Mouse (Mus musculus): ENCODE results near the gene Ntrk2. TPM values are rescaled to one million over a fixed set of nuclear protein-coding genes. Genes with fewer than 3 reads are reported as not detected.

Gene Ntrk2
- total and polyA plus RNA-seq, 3 experiments: 0.11 TPM; not detected in 2

DNA sequence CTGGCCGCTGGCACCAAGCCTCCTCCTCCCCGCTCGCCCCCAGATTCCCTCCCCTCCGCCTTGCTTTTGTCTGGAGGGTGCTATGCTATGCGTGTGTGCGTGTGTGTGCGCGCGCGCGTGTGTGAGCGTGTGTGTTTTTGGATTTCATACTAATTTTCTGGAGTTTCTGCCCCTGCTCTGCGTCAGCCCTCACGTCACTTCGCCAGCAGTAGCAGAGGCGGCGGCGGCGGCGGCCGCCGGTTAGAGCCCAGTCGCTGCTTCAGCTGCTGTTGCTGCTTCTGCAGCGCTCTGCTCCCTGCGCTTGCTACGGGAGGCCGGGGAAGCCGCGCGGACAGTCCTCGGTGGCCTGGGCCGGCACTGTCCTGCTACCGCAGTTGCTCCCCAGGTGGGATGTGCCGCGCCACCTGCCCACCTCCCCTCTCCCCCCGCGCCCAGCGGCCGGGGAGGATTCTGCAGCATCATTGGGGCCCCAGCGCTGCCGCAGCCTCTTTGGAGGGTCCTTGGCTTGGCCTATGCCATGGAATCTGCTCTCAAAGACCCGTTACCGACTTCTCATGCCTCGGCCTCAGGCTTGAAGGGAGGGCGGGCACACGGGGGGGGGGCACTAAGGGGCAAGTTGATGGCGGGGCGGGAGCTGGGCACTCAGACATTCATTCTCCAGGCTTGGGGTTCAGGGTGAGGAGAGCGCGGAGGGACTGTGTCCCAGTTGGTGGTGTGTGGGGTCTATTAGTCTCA is 1.4 kb downstream of the Ntrk2 start:
- no peaks in the 10 kb centered on the region for H3K36me3 ChIP-seq (replicated peaks)
- no peaks in the 10 kb centered on the region for H3K4me1 ChIP-seq (ENCODE audit: insufficient read depth, low read depth, low read length)
- H3K9me3 ChIP-seq (replicated peaks): peaks cover 69% of the 10 kb centered on the region
- no peaks in the 10 kb centered on the region for H3K27me3 ChIP-seq (ENCODE audit: insufficient read depth, low read length)
- peak overlapping the region; percentile 45; the same call in 1 of the 2 replicates for H3K4me3 ChIP-seq (ENCODE audit: low read depth, low read length)
- ATAC-seq (ENCODE audit: extremely low read depth, insufficient number of reproducible peaks, low FRiP score, poor library complexity, severe bottlenecking): no peak
- no peak for DNase-seq (ENCODE audit: low spot score)
- no peak for TF ChIP-seq TAL1 (conservative IDR thresholded peaks at IDR 0.05; ENCODE audit: low read depth, low read length)
- no peak for TF ChIP-seq CTCF (IDR thresholded peaks at IDR 0.05; ENCODE audit: low read depth, low read length)
- no peak for TF ChIP-seq POLR2AphosphoS5 (IDR thresholded peaks at IDR 0.05; ENCODE audit: insufficient replicate concordance, low read depth, low read length)
- no peak for TF ChIP-seq GATA1 (IDR thresholded peaks at IDR 0.05; ENCODE audit: borderline replicate concordance, low read length)
- no peak for TF ChIP-seq GATA2 (IDR thresholded peaks at IDR 0.05; ENCODE audit: borderline replicate concordance, low read depth, low read length)

DNA sequence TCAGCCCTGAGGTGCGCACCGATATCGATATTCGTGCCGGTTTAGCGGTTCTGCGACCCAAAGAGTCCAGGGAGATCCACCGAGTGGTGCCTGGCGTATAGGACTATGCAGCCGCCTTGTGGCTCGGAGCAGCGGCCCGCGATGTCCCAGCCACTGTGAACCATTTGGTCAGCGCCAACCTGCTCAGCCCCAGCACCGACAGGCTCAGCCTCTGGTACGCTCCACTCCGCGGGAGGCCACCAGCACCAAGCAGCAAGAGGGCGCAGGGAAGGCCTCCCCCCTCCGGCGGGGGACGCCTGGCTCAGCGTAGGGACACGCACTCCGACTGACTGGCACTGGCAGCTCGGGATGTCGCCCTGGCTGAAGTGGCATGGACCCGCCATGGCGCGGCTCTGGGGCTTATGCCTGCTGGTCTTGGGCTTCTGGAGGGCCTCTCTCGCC is 2.0 kb downstream of the Ntrk2 start:
- H3K27me3 ChIP-seq (ENCODE audit: insufficient read depth, low read length): no peaks in the 10 kb centered on the region
- H3K9me3 ChIP-seq (replicated peaks): peaks cover 65% of the 10 kb centered on the region
- H3K36me3 ChIP-seq (replicated peaks): no peaks in the 10 kb centered on the region
- H3K4me3 ChIP-seq (ENCODE audit: low read depth, low read length): peak overlapping the region; percentile 45; the same call in 1 of the 2 replicates
- DNase-seq (ENCODE audit: low spot score): no peak
- no peak for TF ChIP-seq GATA1 (IDR thresholded peaks at IDR 0.05; ENCODE audit: borderline replicate concordance, low read length)
- H3K4me1 ChIP-seq (ENCODE audit: insufficient read depth, low read depth, low read length): no peaks in the 10 kb centered on the region
- no peak for ATAC-seq (ENCODE audit: extremely low read depth, insufficient number of reproducible peaks, low FRiP score, poor library complexity, severe bottlenecking)

DNA sequence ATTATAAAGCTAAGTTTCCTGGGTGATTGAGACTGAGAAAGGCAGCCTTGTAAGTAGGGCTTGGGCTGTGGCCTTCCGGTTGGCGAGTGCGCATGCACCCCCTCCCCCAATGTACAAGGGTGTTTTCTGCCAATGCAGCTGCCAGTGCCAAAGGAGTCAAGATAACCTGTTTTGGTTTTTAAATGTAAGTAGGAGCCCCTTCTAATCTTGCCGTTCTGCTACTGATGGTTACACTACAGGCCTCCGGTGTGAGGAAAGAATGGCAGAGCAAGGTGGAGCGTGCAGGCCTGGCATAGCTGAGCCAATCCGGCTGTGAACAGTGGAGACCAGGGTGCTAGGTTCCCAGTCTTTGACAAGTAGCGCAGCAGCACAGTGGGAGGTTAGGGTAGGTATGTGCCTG is 3.6 kb downstream of the Ntrk2 start:
- ATAC-seq (ENCODE audit: extremely low read depth, insufficient number of reproducible peaks, low FRiP score, poor library complexity, severe bottlenecking): no peak
- H3K9me3 ChIP-seq (replicated peaks): peaks cover 71% of the 10 kb centered on the region
- no peaks in the 10 kb centered on the region for H3K4me1 ChIP-seq (ENCODE audit: insufficient read depth, low read depth, low read length)
- DNase-seq (ENCODE audit: low spot score): no peak
- no peaks in the 10 kb centered on the region for H3K27me3 ChIP-seq (ENCODE audit: insufficient read depth, low read length)
- no peak overlapping the region for H3K4me3 ChIP-seq (ENCODE audit: low read depth, low read length)
- TF ChIP-seq CTCF (IDR thresholded peaks at IDR 0.05; ENCODE audit: low read depth, low read length) (no peak), TAL1 (conservative IDR thresholded peaks at IDR 0.05; ENCODE audit: low read depth, low read length) (no peak), GATA1 (IDR thresholded peaks at IDR 0.05; ENCODE audit: borderline replicate concordance, low read length) (no peak), POLR2AphosphoS5 (IDR thresholded peaks at IDR 0.05; ENCODE audit: insufficient replicate concordance, low read depth, low read length) (no peak), GATA2 (IDR thresholded peaks at IDR 0.05; ENCODE audit: borderline replicate concordance, low read depth, low read length) (no peak)
- no peaks in the 10 kb centered on the region for H3K36me3 ChIP-seq (replicated peaks)

DNA sequence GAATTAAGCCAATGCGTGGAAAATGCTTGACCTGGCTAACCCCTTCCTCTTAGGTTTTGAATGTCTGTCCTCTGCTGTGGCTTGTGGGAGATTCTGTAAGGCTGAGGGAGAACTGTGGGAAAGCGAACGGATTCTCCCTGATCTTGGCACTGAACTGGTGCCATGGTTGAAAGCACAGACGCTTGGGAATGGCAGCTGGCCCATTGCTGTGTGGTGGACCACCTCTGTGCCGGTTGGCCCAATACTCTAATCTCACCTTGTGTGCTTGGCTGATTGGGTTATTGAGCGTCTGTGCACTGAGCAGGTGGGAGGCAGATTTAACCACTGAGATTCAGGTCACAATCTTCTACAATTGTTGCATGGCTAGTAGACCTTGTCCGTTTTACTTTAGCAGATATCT is 18.4 kb downstream of the Ntrk2 start:
- no peaks in the 10 kb centered on the region for H3K36me3 ChIP-seq (replicated peaks)
- ATAC-seq (ENCODE audit: extremely low read depth, insufficient number of reproducible peaks, low FRiP score, poor library complexity, severe bottlenecking) (no peak), DNase-seq (ENCODE audit: low spot score) (no peak)
- TF ChIP-seq TAL1 (conservative IDR thresholded peaks at IDR 0.05; ENCODE audit: low read depth, low read length) (no peak), GATA1 (IDR thresholded peaks at IDR 0.05; ENCODE audit: borderline replicate concordance, low read length) (no peak), CTCF (IDR thresholded peaks at IDR 0.05; ENCODE audit: low read depth, low read length) (no peak), POLR2AphosphoS5 (IDR thresholded peaks at IDR 0.05; ENCODE audit: insufficient replicate concordance, low read depth, low read length) (no peak), GATA2 (IDR thresholded peaks at IDR 0.05; ENCODE audit: borderline replicate concordance, low read depth, low read length) (no peak)
- H3K4me3 ChIP-seq (ENCODE audit: low read depth, low read length): no peak overlapping the region
- H3K9me3 ChIP-seq (replicated peaks): peaks cover 74% of the 10 kb centered on the region
- H3K4me1 ChIP-seq (ENCODE audit: insufficient read depth, low read depth, low read length): no peaks in the 10 kb centered on the region
- no peaks in the 10 kb centered on the region for H3K27me3 ChIP-seq (ENCODE audit: insufficient read depth, low read length)

DNA sequence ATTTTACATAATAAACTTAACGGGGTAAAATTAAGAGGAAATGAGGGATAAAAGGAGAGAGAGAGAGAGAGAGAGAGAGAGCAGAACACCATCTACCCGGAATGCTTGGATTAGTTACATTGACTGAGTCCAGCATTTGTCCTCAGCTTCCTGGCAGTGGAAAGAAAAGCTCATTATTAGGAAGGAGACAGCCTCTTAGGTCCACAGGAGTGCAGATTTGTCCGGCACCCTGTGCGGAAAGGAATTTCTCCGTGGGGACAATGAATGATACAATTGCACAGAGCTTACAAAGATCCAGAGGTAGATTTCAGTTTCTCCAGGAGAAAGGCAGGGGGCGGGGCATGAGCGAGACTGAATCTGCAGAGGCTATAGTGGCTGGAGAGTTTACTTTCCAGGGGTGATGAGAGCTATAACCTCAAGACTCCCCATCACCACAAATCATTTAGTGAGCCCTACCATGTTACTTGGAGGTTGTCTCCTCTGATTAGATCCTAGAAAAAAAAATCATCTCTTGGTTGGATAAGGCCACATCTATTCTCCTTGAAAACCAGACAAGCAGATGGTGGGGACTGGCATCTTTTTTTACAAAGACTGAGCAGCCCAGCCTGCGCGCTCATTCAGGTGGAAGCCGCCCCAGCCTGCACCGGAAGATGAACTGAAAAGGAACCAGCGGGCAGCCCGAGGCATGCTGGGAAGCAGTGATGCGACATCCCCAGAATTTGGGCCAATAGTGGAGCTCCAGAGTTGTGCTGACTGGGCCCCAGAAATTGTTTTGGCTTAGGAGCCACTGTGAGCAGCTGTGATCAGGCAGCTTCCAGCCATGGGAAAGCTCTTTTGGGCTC is 20.2 kb downstream of the Ntrk2 start:
- ATAC-seq (ENCODE audit: extremely low read depth, insufficient number of reproducible peaks, low FRiP score, poor library complexity, severe bottlenecking) (no peak), DNase-seq (ENCODE audit: low spot score) (no peak)
- no peaks in the 10 kb centered on the region for H3K27me3 ChIP-seq (ENCODE audit: insufficient read depth, low read length)
- TF ChIP-seq TAL1 (conservative IDR thresholded peaks at IDR 0.05; ENCODE audit: low read depth, low read length) (no peak), GATA1 (IDR thresholded peaks at IDR 0.05; ENCODE audit: borderline replicate concordance, low read length) (no peak), CTCF (IDR thresholded peaks at IDR 0.05; ENCODE audit: low read depth, low read length) (no peak), GATA2 (IDR thresholded peaks at IDR 0.05; ENCODE audit: borderline replicate concordance, low read depth, low read length) (no peak), POLR2AphosphoS5 (IDR thresholded peaks at IDR 0.05; ENCODE audit: insufficient replicate concordance, low read depth, low read length) (no peak)
- no peak overlapping the region for H3K4me3 ChIP-seq (ENCODE audit: low read depth, low read length)
- no peaks in the 10 kb centered on the region for H3K36me3 ChIP-seq (replicated peaks)
- H3K9me3 ChIP-seq (replicated peaks): peaks cover 70% of the 10 kb centered on the region
- no peaks in the 10 kb centered on the region for H3K4me1 ChIP-seq (ENCODE audit: insufficient read depth, low read depth, low read length)

DNA sequence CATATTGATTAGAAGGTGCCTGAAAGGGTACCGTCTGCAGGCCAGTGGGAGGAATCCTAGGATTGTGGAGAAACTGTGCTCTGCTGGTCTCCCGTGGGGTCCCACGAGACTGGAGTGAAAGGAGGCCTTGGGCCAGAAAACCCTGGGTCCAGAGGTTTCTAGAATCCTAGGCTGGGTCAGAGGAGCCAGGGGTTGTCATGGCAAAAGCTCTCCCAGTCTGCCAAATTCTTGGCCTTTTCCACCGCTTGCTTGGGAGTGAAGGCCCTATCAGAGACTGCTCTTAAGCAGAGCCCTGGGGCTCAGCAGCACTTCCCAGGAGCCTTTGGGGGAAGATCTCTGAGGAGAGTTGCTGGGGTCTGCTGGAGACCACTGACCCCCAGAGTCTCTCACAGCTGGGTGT is 25.6 kb downstream of the Ntrk2 start:
- H3K9me3 ChIP-seq (replicated peaks): peaks cover 57% of the 10 kb centered on the region
- TF ChIP-seq POLR2AphosphoS5 (IDR thresholded peaks at IDR 0.05; ENCODE audit: insufficient replicate concordance, low read depth, low read length) (no peak), CTCF (IDR thresholded peaks at IDR 0.05; ENCODE audit: low read depth, low read length) (no peak), GATA1 (IDR thresholded peaks at IDR 0.05; ENCODE audit: borderline replicate concordance, low read length) (no peak), GATA2 (IDR thresholded peaks at IDR 0.05; ENCODE audit: borderline replicate concordance, low read depth, low read length) (no peak)
- no peak for ATAC-seq (ENCODE audit: extremely low read depth, insufficient number of reproducible peaks, low FRiP score, poor library complexity, severe bottlenecking)

More for the DNA sequence above, 25.6 kb downstream of the Ntrk2 start:
- H3K4me3 ChIP-seq (ENCODE audit: low read depth, low read length): no peak overlapping the region
- no peaks in the 10 kb centered on the region for H3K27me3 ChIP-seq (ENCODE audit: insufficient read depth, low read length)
- no peaks in the 10 kb centered on the region for H3K36me3 ChIP-seq (replicated peaks)
- H3K4me1 ChIP-seq (ENCODE audit: insufficient read depth, low read depth, low read length): no peaks in the 10 kb centered on the region
- DNase-seq (ENCODE audit: low spot score): no peak
